Mouse (Mus musculus) heart, adult 11 months (tissue): ENCODE data around the gene Nppc.

Experiments
- DNase-seq: peaks from one replicate; pipeline ENCODE4 v3.0.0; 2022

Nppc gene

GRCm38 (mm10) chr1:86650272-86650671 lies 20.1 kb downstream of the Nppc start:
- no peak for DNase-seq

DNA sequence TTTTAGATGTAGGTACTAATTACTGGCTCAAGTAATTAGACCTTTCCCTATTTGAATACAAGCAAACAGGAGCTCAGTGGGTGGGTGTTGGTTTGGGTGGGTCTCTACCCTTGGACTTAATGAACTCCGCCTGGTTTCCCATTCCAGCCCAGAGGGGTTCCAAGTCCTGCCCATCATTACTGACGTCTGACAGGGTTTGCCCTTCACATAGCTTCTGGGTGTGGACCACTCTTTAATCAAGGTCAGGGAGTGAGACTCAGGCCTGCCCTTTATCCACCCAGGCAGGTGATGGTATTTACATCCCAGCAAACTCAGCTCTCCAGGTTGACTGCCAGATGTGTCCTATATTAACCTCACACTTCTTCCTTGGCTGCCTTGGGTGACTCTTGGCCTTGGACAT lies 22.9 kb downstream of the Nppc start:
- DNase-seq = no peak

DNA sequence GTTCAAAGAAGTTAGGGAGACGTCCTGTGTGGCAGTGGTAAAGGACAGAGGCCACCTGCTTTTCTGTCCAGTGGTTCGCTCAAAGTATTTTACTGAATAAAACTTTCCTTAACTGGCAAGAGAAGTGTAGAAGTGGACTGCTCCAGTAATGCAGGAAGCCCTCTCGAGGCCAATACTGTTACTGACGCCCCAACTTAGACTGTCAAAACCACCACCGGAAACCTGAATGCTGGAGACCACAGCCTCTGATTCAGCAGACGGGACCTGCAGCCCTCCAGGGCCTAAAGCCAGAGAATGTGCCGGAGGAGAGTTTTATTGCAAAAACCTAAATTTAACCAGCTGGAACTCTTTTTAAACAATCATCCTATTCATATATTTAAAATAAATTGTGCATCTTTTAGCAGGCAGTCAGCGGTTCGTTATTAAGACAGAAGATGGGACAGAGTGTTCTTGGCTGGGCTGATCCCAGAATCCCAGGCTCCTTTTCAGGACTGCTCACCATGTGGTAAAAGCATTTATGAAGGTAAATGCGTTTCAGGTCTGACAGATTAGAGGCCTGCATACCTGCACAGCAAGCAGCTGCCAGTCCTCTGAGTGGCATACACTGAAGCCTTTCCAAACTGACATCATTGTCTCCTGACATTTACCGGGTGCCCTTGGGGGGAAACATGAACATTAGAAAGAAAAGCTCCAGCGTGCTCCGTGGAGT lies 27.1 kb downstream of the Nppc start:
- no peak for DNase-seq

GRCm38 (mm10) chr1:86634751-86635359 lies 35.5 kb downstream of the Nppc start:
- no peak for DNase-seq

DNA sequence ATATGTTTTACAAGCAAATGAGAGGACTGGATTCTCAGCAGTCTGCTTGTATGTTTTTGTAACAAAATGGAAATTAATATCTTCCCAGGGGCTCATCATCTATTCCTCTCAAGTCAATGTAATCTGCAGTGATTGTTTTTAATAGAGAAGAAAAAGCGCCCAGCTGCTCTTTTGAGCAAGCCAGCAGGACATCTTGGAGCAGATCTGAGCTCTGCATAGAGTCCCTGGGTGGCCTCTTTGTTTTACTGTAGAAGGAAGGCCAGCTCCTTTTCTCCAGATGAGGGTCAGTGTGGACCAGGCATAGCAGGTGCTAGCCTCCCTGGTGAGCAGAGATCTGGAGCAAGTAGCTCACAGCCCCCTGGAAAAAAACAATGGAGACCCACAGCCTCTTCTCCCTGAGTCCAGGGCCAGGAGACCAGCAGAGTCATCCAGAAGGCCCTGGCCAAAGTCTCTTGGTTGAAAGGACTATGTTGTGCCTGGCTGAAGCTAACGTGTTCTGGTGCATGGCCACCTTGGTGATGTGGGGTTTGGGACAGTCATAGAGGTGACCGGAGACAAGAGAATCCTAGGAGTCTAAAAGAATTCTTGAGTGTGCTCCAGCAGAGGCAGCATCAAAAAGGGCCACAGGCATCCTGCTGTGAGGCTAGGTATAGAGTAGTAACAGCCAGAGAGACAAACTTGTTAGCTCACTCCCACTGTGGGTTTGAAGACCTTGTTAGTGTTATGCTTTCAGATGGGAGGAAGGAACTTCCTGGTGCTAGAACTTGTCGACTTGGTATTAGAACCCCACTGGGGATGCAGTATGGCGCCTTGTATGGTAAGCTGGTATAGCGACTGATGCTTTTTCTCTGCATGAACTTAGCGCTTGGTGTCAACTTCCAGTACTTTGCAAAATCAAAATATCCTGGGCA lies 36.3 kb downstream of the Nppc start:
- DNase-seq = no peak

- no peak for DNase-seq
Measured at GRCm38 (mm10) chr1:86633434-86633833, 36.9 kb downstream of the Nppc start.

DNA sequence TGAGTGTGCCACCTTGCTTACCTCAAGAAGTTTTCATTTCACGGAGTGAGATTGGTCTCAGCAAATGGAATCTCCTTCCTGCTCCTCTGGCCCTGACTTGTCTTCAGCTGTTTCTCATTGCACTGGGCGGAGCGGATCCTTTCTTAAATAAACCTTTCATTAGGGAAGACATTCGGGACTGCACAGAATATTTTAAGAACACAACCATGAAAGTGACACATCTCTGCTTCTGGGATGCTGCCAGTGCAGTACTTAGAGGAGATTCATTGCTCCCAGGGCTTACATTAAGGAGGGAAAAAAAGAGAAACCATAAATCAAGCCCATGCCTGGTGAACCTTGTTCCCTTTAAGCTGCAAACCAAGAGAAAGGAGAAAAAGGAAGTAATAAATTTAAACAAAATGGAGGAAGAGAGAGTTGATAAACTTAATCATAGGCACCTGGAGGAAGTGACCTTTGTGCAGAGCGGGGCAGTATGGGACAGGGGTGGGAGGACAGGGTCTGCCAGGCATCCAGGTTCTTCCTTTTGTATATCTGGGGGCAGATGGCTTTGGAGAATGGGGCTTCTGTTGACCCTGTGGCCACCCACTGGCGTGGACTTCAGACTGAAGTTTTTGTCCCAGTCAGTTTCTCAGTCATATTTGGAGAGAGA lies 37.5 kb downstream of the Nppc start:
- no peak for DNase-seq

GRCm38 (mm10) chr1:86630527-86630926 lies 39.8 kb downstream of the Nppc start:
- DNase-seq = no peak

- no peak for DNase-seq
Measured at GRCm38 (mm10) chr1:86629936-86630335, 40.4 kb downstream of the Nppc start.

DNA sequence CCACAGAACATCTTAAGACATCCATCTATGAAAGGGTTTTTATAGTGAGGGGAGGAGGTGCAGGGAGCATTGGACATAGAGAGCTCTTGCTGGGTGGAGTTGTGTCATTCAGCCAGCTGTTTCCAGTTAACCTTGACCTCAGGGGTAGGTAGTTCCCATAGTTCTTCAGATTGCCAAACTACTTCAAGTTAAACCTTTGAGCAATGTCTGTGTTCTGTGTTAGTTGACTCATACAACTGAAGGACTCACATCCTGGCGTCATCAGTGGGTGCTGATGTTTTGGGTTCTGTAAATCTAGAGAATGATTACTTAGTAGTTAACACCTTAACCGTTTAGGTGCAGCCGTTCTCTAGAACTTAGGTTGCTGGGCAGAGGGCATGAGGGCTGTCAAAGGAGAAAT lies 42.1 kb downstream of the Nppc start:
- no peak for DNase-seq

DNA sequence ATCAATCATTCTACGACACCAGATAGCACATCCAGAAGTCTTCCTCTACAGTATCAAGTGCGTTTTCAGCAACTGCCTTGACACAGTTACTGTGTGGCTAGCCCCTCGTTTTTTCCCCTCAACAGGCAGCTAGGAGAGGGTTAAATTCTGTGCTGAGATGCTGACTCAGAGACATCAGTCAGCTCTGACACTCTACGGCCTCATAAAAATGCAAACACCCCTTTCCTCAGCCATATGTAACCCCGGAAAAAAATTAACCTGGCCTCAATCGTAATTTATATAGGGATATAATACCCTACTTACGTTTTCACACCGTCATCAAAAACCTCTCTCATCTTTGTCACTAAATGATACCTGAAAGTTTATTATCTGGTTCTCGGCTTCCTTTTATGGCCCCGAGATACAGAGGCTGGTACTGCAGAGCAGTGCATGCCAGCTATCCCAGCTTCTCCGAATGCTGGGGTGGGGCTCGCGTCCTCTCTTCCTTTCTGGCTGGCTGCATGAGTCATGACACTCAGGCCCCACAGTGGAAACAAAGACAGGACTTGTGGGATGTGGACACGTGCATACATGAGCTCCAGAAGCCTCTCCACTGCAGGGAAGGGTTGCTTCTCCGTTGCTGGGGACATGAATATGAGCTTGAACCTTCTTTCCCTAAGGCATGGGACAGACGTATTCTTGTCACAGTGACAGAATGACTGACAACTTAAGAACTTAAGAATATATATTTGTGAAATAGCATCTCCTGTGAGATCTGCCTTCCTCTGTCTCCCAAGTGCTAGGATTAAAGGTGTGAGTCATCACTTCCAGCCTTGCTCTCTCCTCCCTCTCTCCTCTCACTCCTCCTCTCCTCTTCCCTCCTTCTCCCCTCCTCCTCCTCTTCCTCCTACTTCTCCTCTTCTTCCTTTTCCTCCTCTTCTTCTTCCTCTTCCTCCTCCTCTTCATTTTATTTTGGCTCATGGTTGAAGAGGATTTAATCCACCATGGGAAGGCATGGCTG lies 47.1 kb downstream of the Nppc start:
- no peak for DNase-seq

GRCm38 (mm10) chr1:86622296-86622695 lies 48.1 kb downstream of the Nppc start:
- no peak for DNase-seq

DNA sequence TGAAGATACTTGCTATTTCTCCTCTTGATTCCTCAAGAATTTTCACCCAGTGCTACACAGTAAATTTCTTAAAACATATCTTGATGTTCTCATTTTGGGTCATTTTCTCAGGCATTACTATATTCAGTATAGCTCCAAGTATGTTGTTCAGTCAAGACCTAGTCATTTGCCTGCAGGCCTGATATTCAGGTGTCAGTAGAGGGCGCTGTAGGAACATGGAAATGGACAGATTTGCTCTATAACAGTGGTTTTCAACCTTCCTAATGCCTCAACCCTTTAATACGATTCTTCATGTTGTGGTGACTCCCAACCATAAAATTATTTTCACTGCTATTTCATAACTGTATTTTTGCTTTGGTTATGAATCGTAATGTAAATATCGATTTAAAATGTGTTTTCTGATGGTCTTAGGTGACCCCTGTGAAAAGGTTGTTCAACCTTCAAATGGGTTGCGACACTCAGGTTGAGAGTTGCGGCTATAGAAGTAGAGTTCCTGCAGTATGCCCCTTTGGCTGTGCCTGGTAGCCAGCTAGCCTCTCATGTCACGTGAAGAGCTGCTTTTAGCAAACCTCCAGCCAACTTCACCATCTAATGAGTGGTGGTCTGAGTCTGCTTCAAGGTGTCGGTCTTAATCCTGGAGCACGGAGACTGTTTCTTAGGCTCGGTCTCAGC lies 51.8 kb downstream of the Nppc start:
- no peak for DNase-seq
